Mouse (Mus musculus) ZHBTc4 (cell line): ENCODE measurements at regions not wholly inside any gene's neighbourhood (a gene's known extent, or its start where the extent isn't known, plus 50 kb on each side); places are given as distances from the start of the nearest gene placed in this dataset.

Source experiments
- DNase-seq: peaks from one replicate; pipeline ENCODE4 v3.0.0-alpha.2; 2011; ENCODE audit warnings: low read depth, low spot score

DNA sequence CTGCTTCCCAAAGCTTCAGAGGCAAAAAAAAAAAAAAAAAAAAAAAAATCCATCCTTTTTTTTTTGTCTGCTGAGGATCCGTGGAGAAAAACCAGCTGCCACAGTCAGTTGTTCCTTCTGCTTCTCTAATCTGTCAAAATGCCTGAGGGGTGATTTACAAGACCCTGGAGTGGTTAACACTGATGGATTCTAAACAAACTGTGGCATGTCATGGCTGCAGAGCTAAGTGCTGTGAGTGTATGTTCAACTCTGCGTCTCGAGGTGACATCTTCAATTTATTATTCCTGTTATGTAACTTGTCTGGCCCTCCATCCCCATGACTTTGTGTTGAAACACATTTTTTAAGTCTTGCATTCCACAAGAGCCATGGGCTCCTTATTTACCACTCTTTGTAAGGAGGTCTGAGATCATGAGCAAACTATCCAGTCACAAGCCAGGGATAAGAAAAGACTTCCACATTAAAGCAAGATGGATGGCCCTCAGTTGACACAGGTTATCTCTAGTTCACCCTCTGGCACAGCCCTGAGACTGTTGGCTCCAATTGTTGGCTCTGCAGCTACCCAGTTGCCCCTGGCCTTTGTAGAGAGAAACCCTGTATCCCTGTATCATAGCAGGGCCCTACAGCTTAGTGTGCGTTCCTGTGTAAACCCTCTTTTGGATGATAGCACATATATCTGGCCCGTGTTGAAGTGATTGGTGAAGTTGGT lies 153.6 kb downstream of the Thbs2 start:
- DNase-seq = no peak

DNA sequence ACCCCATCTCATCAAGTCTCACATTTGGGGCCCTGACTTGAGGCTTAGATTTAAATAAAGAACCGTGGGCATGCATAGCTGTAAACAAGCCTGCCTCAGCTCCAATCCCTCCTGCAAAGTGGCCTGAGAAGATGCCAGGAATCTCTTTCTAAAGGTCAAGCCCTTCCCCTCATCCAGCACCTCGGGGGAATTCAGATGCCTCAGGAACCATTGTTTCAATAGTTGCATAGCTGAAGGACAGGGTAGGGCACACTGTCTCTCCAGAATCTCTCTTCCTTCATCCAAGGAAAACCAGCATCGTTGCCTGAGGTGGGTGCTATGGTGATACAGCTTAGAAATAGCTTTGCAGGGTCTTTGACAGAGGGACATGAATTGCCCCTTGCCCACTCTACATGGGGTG lies 154.4 kb downstream of the Thbs2 start:
- peak; percentile 73 for DNase-seq

DNA sequence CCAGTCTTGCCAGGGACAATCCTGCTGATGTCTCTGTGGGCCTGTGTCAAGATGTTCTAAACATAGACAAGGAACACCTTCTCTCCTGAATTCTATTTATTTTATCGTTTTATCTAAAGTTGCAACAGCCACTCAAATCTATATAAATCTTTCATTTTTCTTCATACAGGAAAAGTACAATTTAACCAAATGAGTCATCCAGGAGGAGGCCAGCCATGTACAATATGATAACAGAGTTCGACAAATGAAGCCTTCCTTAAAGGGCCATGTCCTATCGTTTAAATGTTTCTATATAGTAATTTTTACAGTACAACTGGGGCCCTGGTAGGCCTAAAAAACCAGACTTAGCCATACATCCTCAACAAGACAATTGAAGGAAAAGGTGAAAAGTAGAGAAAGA lies 154.8 kb downstream of the Thbs2 start:
- DNase-seq = no peak

DNA sequence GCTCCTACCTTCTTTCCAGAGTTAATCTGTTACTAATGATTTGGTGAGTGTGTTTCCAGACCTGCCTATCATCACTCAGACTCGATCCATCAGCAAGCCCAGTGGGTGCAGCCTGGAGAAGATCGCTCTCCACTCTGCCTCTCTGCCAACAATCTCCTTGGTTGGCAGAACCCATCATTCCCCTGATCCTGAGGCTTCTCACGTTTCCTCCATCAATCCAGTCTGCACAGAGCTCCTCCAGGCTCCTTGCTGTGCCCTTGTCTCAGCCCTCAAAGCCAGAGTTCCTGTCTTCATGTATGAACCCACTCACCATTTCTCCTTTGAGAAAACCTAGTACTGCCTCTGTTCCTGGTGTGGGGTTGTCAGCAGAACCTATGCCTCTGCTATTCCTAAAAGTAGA lies 155.5 kb downstream of the Thbs2 start:
- no peak for DNase-seq

DNA sequence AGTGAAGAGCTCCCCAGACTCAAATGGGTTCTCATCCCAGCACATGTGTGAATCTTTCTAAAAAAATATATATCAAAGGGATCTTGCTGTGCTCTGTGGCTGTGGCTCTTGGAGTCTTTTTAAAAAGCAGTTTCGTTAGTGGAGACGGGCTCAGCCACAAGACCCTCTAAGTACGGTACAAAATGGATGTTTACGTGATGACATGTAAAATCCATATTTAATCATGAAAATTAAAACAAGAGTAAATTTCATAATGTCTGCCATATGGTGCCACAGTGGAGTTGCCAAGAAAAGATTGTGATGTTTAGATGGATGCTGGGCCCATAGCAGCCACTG lies 161.1 kb downstream of the Thbs2 start:
- DNase-seq = no peak

DNA sequence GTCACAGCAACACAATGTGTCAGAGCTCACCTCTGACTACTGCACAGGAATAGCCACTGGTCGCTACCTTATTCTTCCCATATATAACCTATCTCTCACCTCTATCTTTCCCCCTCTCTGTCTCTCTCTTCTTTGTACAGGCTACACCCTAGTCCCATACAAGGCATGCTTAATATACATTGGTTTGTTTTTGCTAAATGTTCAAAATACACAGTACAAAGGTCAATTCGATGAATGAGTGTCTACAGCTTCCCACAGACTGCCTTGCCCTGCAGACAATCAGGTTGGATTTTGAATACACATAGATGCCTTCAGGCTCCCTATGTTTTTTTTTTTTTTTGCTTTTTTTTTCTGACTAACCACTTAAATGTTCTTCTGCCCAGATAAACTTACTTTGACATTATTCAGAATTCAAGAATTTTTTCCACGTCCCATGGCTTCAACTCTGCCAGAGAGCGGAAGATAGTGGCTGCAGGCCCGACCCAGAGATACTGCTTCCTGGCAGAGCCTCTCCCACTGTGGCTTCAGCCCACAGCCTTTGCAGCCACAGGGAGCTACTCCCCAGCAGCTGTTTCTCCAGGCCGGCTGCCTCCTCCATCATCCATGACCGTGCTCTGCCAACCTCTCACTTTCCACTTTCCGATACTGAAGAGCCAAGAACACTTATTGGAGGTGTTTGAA lies 161.6 kb downstream of the Thbs2 start:
- no peak for DNase-seq

DNA sequence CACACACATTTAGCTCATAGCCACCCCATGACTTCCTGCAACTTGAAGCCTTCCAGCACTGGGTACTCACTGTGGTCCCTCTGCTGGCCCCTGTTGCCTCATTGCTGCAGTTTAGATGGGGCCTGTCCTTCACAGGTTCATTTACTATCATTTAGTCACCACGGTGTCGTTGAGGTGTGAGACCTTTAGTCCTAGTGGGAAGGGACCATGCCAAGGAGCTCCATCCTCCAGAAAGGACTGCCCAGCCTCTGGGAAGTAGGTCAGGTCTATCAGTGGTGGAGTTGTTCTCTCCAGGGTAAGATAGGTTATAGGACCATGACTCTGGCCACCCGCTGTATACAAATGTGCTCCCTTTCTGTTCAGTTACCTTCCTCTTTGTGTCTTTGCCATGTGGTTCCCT lies 162.2 kb downstream of the Thbs2 start:
- DNase-seq = no peak

DNA sequence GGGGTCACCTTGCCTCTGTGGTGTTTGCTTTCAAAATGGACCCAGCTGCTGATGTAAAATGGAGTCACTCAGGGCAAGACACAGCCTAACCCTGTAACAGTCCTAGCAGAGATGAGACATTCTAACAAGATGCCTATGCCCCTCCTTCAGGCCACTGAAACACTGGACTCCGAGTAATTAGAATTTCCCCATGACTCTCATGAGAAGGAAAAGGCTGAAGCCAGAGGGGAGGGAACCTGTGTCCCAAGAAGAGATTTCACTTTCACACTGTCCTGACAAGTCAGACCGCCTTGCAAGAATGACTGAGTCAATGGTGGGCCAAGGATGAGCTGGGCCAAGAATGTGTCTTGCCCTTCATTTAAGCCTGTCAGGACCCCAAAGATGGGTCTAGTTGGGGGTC lies 166.3 kb downstream of the Thbs2 start:
- DNase-seq = no peak

DNA sequence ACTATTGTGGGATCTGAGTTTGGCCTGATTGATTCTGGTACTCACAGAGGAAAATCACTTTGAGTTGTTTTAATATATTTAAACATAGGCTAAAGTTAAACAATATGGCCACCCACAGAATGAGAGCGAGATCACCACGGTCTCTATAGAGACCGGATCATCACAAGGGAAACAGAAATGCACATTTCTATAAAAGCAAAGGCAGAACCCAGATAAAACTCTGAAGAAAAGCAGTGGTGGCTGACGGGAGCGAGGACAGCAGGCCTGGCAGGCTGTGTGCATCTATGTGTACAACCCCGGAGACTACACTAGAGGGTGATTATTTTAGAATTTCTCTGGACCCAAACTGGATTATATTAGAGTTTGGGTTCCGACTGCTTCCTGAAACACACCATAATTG lies 168.8 kb downstream of the Thbs2 start:
- DNase-seq = no peak

DNA sequence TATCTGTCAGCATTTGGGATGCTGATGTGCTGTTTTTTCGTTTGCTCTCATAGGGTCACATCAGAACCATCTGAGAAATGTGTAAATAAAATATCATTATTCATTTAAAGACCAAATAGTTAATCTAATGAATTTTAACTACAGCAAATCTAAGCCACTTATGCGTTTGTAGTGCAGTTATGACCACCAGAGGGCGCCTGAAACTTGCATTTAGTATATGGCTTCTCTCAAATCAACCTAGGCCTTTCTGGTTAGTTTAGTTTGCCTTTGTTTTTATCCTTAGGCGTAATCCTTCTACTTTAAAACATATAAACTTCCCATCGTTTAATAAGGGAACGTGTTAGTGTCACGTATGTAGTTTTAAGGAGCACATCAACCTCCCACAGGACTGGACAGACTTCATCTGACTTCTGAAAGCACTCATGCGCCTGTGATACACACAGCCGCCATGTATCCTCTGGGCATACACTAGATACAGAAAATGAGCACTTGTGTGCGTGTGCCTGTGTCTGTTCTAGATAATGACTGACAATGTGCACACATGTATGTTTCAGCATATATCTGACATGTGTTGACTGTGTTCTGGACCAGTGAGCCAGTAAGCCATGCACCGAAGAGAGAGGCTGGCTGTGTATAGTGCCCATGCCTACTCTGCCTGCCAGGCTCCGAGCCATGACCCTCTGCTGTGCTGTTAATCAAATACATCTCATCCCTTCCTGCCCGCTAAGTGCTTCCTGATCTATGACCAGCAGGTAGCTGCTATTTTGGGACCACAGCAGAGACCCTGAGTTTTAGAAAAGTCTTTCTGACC lies 169.4 kb downstream of the Thbs2 start:
- DNase-seq = peak; percentile 76

DNA sequence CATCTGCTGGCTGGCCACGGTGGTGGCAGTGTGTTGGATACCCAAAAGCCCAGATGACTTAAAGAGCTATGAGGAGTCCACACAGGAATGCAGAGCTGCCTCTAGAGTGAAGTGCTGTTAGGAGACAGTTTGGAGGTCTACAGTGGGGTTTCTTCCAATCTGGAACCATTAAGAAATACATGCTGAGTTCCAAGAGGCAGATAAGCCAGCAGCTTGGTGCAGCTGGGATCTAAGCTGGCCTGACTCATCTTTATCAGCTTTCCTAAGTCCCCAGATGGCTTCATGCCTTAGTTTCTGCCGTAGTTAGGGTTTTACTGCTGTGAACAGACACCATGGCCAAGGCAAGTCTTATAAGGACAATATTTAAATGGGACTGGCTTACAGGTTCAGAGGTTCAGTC lies 172.0 kb downstream of the Thbs2 start:
- DNase-seq = no peak

DNA sequence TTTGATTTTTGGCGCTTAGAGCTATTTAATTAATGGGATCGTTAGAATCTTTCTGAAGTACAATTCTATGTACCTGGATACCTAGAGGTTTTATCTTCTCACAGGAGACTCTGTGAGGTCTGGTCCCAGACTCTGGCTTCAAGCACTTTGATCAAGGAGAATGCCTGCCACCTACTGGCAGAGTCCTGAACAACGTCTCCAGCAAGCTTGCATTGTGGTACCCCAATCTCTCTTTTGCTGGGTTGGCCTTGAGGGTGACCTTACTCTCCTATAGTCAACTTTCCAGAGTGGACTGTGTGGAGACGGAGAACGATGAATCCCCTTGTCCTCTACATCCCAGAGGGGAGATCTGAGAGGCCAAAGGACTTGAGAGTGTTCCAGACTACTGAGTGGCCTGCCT lies 173.5 kb downstream of the Thbs2 start:
- DNase-seq = peak; percentile 69

DNA sequence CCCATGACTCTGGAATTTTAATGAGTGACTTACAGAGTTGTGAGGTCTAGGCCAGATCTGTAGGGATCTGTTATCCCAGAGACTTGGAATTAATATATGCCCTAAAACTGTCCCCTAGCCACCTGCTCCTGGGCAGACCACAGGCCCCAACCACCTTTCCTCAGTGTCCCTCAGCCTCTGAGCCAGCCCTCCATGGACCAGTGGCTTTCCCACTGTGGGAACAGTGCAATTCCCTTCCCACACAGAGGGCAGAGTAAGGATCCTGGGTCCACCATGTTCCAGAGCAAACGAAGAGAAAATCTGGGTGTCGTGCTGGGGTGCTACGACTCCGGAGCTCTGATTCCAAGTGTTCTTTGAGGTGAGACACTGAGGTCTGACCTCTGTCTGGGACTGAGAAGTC lies 174.7 kb downstream of the Thbs2 start:
- DNase-seq = no peak

DNA sequence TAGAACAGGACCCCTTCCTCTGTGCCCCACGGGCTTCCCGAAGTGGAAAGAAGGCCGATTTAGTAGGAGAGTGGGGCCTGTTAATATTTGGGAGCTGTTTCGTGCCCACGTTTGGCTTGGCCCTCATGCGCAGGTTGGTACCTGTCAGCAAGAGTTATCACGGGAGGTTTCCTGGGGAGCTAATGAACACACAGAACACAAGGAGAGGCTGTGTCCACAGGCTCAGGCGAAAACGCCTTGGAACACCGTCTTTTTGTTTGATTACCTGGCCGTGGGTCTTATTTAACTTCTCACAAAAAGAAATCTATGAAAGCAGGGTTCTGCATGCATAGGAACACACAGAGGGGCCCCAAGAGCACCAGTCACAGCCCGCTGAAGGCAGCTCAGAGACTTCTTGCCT lies 175.8 kb downstream of the Thbs2 start:
- no peak for DNase-seq

DNA sequence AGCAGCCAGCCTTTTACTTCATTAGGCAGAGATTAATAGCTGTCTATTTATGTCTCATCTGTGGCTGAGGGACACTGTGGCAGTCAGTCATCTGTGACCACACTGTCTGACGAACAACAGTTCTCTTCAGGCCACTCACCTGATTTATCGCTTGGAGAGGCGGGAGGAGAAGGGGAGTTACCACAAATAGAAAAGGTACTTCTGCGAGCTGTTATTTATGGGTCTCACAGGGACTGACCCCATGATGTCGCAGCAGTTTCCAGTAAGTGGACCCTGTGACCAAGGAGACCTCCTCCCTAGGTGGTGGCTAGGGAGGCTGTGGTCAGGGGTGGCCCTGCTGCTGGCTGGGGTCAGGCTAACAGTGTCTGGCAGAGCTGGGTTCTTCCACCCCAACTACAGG lies 176.7 kb downstream of the Thbs2 start:
- no peak for DNase-seq

DNA sequence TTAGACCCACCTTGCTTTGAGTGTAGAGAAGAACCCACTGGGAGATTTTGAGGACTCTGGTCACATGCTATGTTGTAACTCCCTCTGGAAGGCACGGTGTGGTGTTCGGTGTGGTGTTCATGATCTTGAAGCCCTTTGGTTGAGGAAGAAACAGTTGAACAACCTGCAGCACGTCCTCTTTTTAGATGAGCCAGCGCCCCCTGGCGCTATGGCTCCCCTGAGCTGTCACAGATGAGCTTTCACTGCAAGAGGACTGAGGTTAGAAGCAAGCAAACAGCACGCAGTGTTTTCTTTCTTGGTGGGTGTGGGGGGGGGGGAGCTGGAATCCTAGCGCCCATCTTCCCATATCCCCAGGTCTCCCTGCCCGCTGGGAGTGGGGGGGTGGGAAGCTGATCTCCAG lies 177.9 kb downstream of the Thbs2 start:
- peak; percentile 62 for DNase-seq

DNA sequence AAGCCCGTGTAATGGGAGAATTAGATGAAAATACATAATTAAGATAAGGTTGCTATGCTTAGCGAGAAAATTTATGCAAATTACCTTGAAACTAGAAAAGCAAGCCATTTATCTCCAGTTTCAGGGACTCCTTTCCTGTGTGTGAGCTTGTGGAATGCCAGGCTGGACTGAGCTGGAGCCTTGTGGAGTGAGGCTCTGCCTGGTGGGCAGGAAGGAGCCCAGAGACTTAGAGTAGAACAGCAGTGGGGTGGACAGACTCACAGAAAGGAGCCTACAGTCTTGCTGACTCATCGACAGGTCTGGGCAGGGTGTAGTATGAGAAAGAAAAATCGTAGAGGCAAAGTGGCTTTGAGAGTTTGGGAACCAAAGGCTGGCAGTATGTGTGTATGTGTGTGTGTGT lies 180.6 kb downstream of the Thbs2 start:
- no peak for DNase-seq

DNA sequence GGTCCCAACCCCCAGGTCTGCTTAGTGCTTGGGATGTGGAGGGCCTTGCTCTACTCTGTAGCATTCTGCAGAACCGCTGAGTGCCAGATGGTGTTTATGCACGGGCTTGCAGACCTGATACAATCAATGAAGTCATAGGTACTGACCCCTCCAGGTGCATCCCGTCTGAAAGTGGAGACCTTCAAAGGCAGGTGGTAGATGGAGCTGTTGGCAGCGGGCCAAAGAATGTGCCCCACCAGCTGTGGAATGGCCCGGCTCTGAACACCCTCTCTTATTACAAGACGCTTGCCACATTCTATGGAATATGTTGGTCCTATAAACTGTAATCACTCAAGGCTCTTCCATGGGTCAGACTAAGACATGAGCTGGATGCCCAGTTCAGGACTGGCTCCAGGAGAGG lies 183.5 kb downstream of the Thbs2 start:
- peak; percentile 22 for DNase-seq

DNA sequence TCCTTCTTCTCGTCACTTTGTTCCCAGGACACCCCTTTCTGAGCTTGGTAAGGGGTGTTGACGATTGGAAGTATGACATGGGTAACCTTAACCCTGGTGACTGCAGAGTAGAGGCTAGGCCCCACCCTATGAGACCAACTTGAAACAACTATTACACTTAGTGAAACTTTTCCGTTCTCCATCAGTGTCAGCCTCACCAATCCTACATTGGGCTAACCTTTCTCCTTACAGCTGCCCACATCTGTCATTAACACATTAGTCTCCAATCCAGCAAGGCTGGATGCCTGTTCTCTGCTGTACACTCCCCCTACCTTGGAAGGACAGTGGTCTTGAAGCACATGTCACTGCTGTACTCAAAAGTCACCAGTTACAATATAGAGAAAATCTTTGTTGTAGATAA lies 186.9 kb downstream of the Thbs2 start:
- DNase-seq = no peak

DNA sequence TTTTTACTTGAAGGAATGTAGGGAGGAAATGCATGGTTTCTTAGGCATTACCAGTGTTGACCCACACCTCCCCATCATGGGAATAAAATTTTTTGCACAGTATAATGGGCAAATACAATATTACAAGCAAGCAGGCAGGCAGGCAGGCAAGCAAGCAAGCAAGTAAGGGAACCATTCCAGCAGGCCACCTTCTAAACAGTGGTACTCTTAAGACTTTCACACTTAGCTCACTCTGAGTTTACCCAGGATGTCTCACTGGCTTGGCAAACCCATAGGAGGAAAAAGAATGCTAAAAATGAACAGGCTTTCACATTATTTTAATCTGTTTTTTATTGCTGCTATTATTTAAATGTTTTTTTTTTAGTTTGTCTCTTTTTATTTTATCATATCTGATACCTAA lies 187.9 kb downstream of the Thbs2 start:
- no peak for DNase-seq

DNA sequence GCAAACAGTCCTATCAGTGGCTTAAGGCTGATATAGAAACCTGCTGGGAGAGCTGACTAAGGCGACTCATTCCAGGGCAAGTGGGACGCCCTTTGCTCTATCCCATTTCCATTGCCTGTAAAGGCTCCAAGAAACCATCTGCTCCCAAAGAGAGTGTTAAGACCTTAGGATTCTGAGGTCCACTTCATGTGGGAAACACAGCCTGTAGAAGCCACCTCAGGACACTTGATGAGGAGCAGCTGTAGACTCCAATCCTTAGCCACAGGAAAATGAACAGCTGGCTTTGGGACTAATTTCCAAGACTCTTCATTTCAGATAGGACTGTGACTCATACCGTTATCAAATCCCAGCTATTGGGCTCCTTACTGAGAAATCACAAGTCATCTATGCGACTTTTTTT lies 188.6 kb downstream of the Thbs2 start:
- DNase-seq = no peak

DNA sequence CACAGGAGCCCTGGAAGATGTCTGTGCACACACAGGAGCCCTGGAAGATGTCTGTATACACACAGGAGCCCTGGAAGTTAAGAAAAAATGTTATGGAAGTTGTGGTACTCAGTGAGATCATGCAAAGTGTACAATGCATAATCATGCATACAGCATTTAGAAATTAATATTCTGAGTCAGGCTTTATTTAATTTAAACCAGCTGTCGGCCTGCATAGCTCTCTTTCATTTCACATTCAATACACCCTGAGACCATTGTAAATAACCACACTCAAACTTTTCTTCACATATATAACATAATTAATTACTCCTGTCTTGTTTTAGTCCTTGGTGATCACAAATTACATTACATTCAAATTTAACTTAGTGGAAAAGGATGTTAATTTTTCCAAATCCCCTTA lies 190.4 kb downstream of the Thbs2 start:
- no peak for DNase-seq

DNA sequence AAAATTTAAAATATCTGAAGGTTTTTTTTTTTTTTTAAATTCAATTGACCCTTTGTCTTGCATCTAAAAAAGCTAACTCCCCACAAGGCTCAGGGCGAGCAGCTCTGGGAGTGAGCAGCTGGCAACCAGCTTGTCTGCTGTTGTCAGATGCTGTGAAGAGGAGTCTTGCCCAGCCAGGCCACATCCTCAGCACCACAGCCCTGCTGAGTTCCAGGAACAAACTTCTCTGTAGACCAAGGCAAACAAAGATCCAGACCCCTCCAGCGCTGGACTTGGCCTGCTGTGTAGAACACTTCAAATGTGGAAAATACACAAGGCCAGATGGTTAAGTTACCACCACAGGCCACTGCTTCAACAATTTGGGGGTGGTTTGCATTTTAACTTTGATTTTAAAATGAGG lies 192.7 kb downstream of the Thbs2 start:
- no peak for DNase-seq
